Mouse (Mus musculus) lung, embryonic 14.5 days (tissue): ENCODE results near the gene Mterf4. TPM values are rescaled to one million over a fixed set of nuclear protein-coding genes. Genes with fewer than 3 reads are reported as not detected.

Experiments used
- ATAC-seq: fragments of 200-750 bp; cut with Nextera tagmentation; 2 replicates; pipeline ENCODE4 v1.8.0; 2017; ENCODE audit warnings: mild to moderate bottlenecking, moderate TSS enrichment, moderate library complexity; ENCODE audit not compliant: insufficient read depth
- DNase-seq: peaks from one replicate; pipeline ENCODE4 v3.0.0-alpha.2; 2015
- H3K27ac ChIP-seq: fragments of 300-500 bp; sonication (generic); 2 replicates; pipeline ENCODE4 v1.5.1; 2014; ENCODE audit warnings: low read depth, mild to moderate bottlenecking, moderate library complexity
- H3K27me3 ChIP-seq: fragments of 300-500 bp; sonication (generic); 2 replicates; pipeline ENCODE4 v1.6.1; 2014; ENCODE audit warnings: low read length, control low read depth; ENCODE audit not compliant: insufficient read depth
- H3K36me3 ChIP-seq: fragments of 300-500 bp; sonication (generic); 2 replicates; pipeline ENCODE4 v1.6.1; 2014; ENCODE audit warnings: control low read depth; ENCODE audit not compliant: insufficient read depth
- H3K4me1 ChIP-seq: fragments of 300-500 bp; sonication (generic); 2 replicates; pipeline ENCODE4 v1.6.1; 2014; ENCODE audit warnings: antibody characterized with exemption, control low read depth; ENCODE audit not compliant: insufficient read depth
- H3K4me2 ChIP-seq: fragments of 300-500 bp; sonication (generic); 2 replicates; pipeline ENCODE4 v1.6.1; 2014; ENCODE audit warnings: mild to moderate bottlenecking
- H3K4me3 ChIP-seq: fragments of 300-500 bp; sonication (generic); 2 replicates; pipeline ENCODE4 v1.5.1; 2014; ENCODE audit warnings: low read depth, low read length
- H3K9ac ChIP-seq: fragments of 300-500 bp; sonication (generic); 2 replicates; pipeline ENCODE4 v1.6.1; 2014
- H3K9me3 ChIP-seq: fragments of 300-500 bp; sonication (generic); 2 replicates; pipeline ENCODE4 v1.6.1; 2016; ENCODE audit warnings: low read depth, low read length, control low read depth
- CTCF ChIP-seq: IDR thresholded peaks from 2 replicates; pipeline ENCODE4 v1.5.1; 2016; ENCODE audit warnings: antibody characterized with exemption, low read depth
- WGBS: fragments of 180-500 bp; shearing (Covaris S2); extraction: QIAGEN DNeasy Blood & Tissue Kit; methylation state at CpG from one replicate; pipeline ENCODE4 v1.1.7; 2014; 5-methylcytosine and 5-hydroxymethylcytosine counted together
- polyA plus RNA-seq: library from polyadenylated mRNA; unstranded; fragments of >200 nt; fragmentation: Nextera tagmentation; extraction: Ambion mirVana; gene quantifications from 2 replicates; pipeline ENCODE4 v1.2.1, GENCODE M21; 2014

Gene Mterf4
- polyA plus RNA-seq, 1 experiment from 2014 or later = 28.2 TPM

- no peak for DNase-seq
- Histone ChIP-seq H3K4me1 (no peaks in the 10 kb centered on the region), H3K4me2 (no peak overlapping the region), H3K9me3 (no peaks in the 10 kb centered on the region), H3K9ac (no peak overlapping the region), H3K36me3 (peaks cover 64% of the 10 kb centered on the region), H3K27ac (no peak overlapping the region), H3K4me3 (no peak overlapping the region), H3K27me3 (no peaks in the 10 kb centered on the region)
- no peak for TF ChIP-seq CTCF
- ATAC-seq = no peak
- WGBS = 78% methylated on average over 4 of the region's 4 CpGs
Observed at GRCm38 (mm10) chr1:93290956-93291355, 14.8 kb downstream of the Mterf4 start.

GRCm38 (mm10) chr1:93289678-93290214 lies 16.0 kb downstream of the Mterf4 start:
- Histone ChIP-seq H3K27me3 (no peaks in the 10 kb centered on the region), H3K9me3 (no peaks in the 10 kb centered on the region), H3K27ac (no peak overlapping the region), H3K4me2 (no peak overlapping the region), H3K4me1 (no peaks in the 10 kb centered on the region), H3K4me3 (no peak overlapping the region), H3K9ac (no peak overlapping the region), H3K36me3 (peaks cover 68% of the 10 kb centered on the region)
- no peak for DNase-seq
- TF ChIP-seq CTCF = no peak
- no peak for ATAC-seq
- 59% methylated on average over 3 of the region's 3 CpGs for WGBS

- Histone ChIP-seq H3K27ac (no peak overlapping the region), H3K9me3 (no peaks in the 10 kb centered on the region), H3K36me3 (peaks cover 35% of the 10 kb centered on the region), H3K27me3 (no peaks in the 10 kb centered on the region), H3K4me3 (no peak overlapping the region), H3K9ac (no peak overlapping the region), H3K4me1 (no peaks in the 10 kb centered on the region), H3K4me2 (no peak overlapping the region)
- 68% methylated on average over 7 of the region's 7 CpGs for WGBS
- DNase-seq = no peak
- ATAC-seq = no peak
- no peak for TF ChIP-seq CTCF
Observed at GRCm38 (mm10) chr1:93277041-93277440, 28.7 kb downstream of the Mterf4 start.

GRCm38 (mm10) chr1:93275561-93275960 lies 30.2 kb downstream of the Mterf4 start:
- Histone ChIP-seq H3K4me3 (no peak overlapping the region), H3K36me3 (peaks cover 37% of the 10 kb centered on the region), H3K27ac (no peak overlapping the region), H3K9ac (no peak overlapping the region), H3K9me3 (no peaks in the 10 kb centered on the region), H3K4me2 (no peak overlapping the region), H3K27me3 (no peaks in the 10 kb centered on the region), H3K4me1 (no peaks in the 10 kb centered on the region)
- no peak for TF ChIP-seq CTCF
- ATAC-seq = no peak
- no peak for DNase-seq
- 74% methylated on average over 6 of the region's 6 CpGs for WGBS

GRCm38 (mm10) chr1:93272409-93272821 lies 33.3 kb downstream of the Mterf4 start:
- Histone ChIP-seq H3K4me1 (no peaks in the 10 kb centered on the region), H3K9ac (no peak overlapping the region), H3K27me3 (no peaks in the 10 kb centered on the region), H3K27ac (no peak overlapping the region), H3K9me3 (no peaks in the 10 kb centered on the region), H3K4me2 (no peak overlapping the region), H3K36me3 (peaks cover 37% of the 10 kb centered on the region), H3K4me3 (no peak overlapping the region)
- ATAC-seq (peak; percentile 53; the same call in 1 of the 2 replicates), DNase-seq (peak; percentile 81)
- WGBS = 4% methylated on average over 16 of the region's 16 CpGs
- TF ChIP-seq CTCF = no peak

GRCm38 (mm10) chr1:93271751-93272150 lies 34.0 kb downstream of the Mterf4 start:
- H3K4me3 ChIP-seq = no peak overlapping the region
- no peak overlapping the region for H3K4me2 ChIP-seq
- H3K27me3 ChIP-seq = no peaks in the 10 kb centered on the region
- ATAC-seq = no peak
- no peaks in the 10 kb centered on the region for H3K4me1 ChIP-seq
- H3K36me3 ChIP-seq = peaks cover 36% of the 10 kb centered on the region
- no peak for TF ChIP-seq CTCF
- no peak overlapping the region for H3K9ac ChIP-seq
- no peaks in the 10 kb centered on the region for H3K9me3 ChIP-seq
- H3K27ac ChIP-seq = no peak overlapping the region
- 60% methylated on average over 6 of the region's 6 CpGs for WGBS
- DNase-seq = no peak

GRCm38 (mm10) chr1:93270516-93271240 lies 35.0 kb downstream of the Mterf4 start:
- ATAC-seq (no peak), DNase-seq (no peak)
- no peak overlapping the region for H3K4me2 ChIP-seq
- no peak overlapping the region for H3K27ac ChIP-seq
- H3K4me1 ChIP-seq = no peaks in the 10 kb centered on the region
- H3K36me3 ChIP-seq = peaks cover 33% of the 10 kb centered on the region
- 69% methylated on average over 3 of the region's 3 CpGs for WGBS
- H3K27me3 ChIP-seq = no peaks in the 10 kb centered on the region
- no peak for TF ChIP-seq CTCF
- H3K4me3 ChIP-seq = no peak overlapping the region
- H3K9me3 ChIP-seq = no peaks in the 10 kb centered on the region
- H3K9ac ChIP-seq = no peak overlapping the region
